Mouse (Mus musculus) midbrain, embryonic 15.5 days (tissue): ENCODE results near the gene Cog5. TPM values are rescaled to one million over a fixed set of nuclear protein-coding genes. Genes with fewer than 3 reads are reported as not detected.

Experiments
- ATAC-seq: fragments of 200-750 bp; cut with Nextera tagmentation; replicated peaks from 2 replicates; pipeline ENCODE4 v1.8.0; 2017; ENCODE audit warnings: moderate TSS enrichment
- H3K27ac ChIP-seq: fragments of 300-500 bp; sonication (generic); 2 replicates; pipeline ENCODE4 v1.5.1; 2015; ENCODE audit warnings: mild to moderate bottlenecking, inconsistent platforms
- H3K27me3 ChIP-seq: fragments of 300-500 bp; sonication (generic); replicated peaks from 2 replicates; pipeline ENCODE4 v1.6.1; 2015; ENCODE audit warnings: inconsistent platforms
- H3K36me3 ChIP-seq: fragments of 300-500 bp; sonication (generic); replicated peaks from 2 replicates; pipeline ENCODE4 v1.6.1; 2015; ENCODE audit warnings: inconsistent platforms
- H3K4me1 ChIP-seq: fragments of 300-500 bp; sonication (generic); 2 replicates; pipeline ENCODE4 v1.6.1; 2015; ENCODE audit warnings: inconsistent platforms
- H3K4me2 ChIP-seq: fragments of 300-500 bp; sonication (generic); 2 replicates; pipeline ENCODE4 v1.6.1; 2015; ENCODE audit warnings: inconsistent platforms, mild to moderate bottlenecking, moderate library complexity
- H3K4me3 ChIP-seq: fragments of 300-500 bp; sonication (generic); 2 replicates; pipeline ENCODE4 v1.5.1; 2015; ENCODE audit warnings: mild to moderate bottlenecking, inconsistent platforms
- H3K9ac ChIP-seq: fragments of 300-500 bp; sonication (generic); 2 replicates; pipeline ENCODE4 v1.6.1; 2015; ENCODE audit warnings: mild to moderate bottlenecking, inconsistent platforms
- H3K9me3 ChIP-seq: fragments of 300-500 bp; sonication (generic); 2 replicates; pipeline ENCODE4 v1.6.1; 2016; ENCODE audit warnings: inconsistent platforms
- WGBS: fragments of 180-500 bp; shearing (Covaris S2); methylation state at CpG from one replicate; pipeline ENCODE4 v1.1.7; 2015; ENCODE audit warnings: mixed read lengths; 5-methylcytosine and 5-hydroxymethylcytosine counted together
- polyA plus RNA-seq: library from polyadenylated mRNA; unstranded; fragments of >200 nt; fragmentation: Nextera tagmentation; extraction: Ambion mirVana; gene quantifications from 2 replicates; pipeline ENCODE4 v1.2.1, GENCODE M21; 2015

Gene Cog5
- polyA plus RNA-seq, 1 experiment from 2014 or later, result 28.4 TPM

GRCm38 (mm10) chr12:31938391-31938997 is 283.8 kb downstream of the Cog5 start:
- H3K36me3 ChIP-seq, result peaks cover 24% of the 10 kb centered on the region
- no peaks in the 10 kb centered on the region for H3K27me3 ChIP-seq
- 92% methylated on average over 4 of the region's 4 CpGs for WGBS
- no peak for ATAC-seq
- no peak overlapping the region for H3K4me2 ChIP-seq
- no peak overlapping the region for H3K27ac ChIP-seq
- H3K4me1 ChIP-seq, result no peaks in the 10 kb centered on the region
- no peaks in the 10 kb centered on the region for H3K9me3 ChIP-seq
- H3K9ac ChIP-seq, result no peak overlapping the region
- no peak overlapping the region for H3K4me3 ChIP-seq

GRCm38 (mm10) chr12:31939026-31939425 is 284.4 kb downstream of the Cog5 start:
- no peak for ATAC-seq
- no peaks in the 10 kb centered on the region for H3K27me3 ChIP-seq
- peaks cover 25% of the 10 kb centered on the region for H3K36me3 ChIP-seq
- H3K9me3 ChIP-seq, result no peaks in the 10 kb centered on the region
- no peak overlapping the region for H3K4me3 ChIP-seq
- H3K9ac ChIP-seq, result no peak overlapping the region
- no peaks in the 10 kb centered on the region for H3K4me1 ChIP-seq
- no peak overlapping the region for H3K27ac ChIP-seq
- no peak overlapping the region for H3K4me2 ChIP-seq

DNA sequence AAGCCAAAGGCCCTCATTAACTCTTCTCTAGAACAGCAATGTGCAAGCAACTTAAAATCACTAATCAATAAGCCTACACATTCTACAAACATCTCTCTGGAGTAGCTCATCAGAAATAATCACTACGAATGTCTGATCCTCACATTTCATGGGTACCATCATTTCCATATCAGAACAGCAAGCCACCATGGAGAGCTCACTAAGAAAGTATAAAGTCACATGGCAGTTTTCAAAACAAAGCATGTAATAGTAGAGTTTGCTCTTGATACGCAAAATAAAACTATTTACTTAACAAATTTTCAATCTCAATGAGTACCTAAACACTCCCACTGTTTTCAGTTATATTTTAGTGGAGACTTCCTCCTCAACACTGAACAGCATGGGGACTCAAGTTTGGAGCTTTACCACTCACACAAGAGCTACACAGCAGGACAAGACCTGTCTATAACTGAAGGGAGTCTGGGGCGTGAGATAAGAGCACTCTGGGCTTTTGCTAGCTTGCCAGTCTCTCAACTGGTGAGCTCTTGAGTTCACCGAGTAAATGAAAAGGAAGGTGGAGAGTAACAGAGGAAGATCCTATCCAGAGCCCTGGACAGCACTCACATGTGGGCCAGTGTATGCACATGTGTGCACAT is 288.5 kb downstream of the Cog5 start:
- Histone ChIP-seq H3K36me3 (peaks cover 8% of the 10 kb centered on the region; the same call in 1 of the 2 replicates), H3K4me2 (no peak overlapping the region), H3K9ac (no peak overlapping the region), H3K27me3 (no peaks in the 10 kb centered on the region), H3K4me1 (no peaks in the 10 kb centered on the region; the same call in 1 of the 2 replicates), H3K9me3 (no peaks in the 10 kb centered on the region), H3K4me3 (no peak overlapping the region), H3K27ac (no peak overlapping the region)
- no peak for ATAC-seq
- 94% methylated on average over 4 of the region's 4 CpGs for WGBS

GRCm38 (mm10) chr12:31944405-31944804 is 289.7 kb downstream of the Cog5 start:
- H3K27ac ChIP-seq, result no peak overlapping the region
- no peak overlapping the region for H3K4me3 ChIP-seq
- H3K36me3 ChIP-seq, result peaks cover 6% of the 10 kb centered on the region; the same call in 1 of the 2 replicates
- 96% methylated on average over 2 of the region's 2 CpGs for WGBS
- no peaks in the 10 kb centered on the region for H3K27me3 ChIP-seq
- H3K9me3 ChIP-seq, result no peaks in the 10 kb centered on the region
- peaks cover 2% of the 10 kb centered on the region; the same call in 1 of the 2 replicates for H3K4me1 ChIP-seq
- H3K9ac ChIP-seq, result no peak overlapping the region
- ATAC-seq, result no peak
- H3K4me2 ChIP-seq, result no peak overlapping the region

GRCm38 (mm10) chr12:31947476-31947875 is 292.8 kb downstream of the Cog5 start:
- Histone ChIP-seq H3K4me2 (no peak overlapping the region), H3K9me3 (no peaks in the 10 kb centered on the region), H3K27me3 (no peaks in the 10 kb centered on the region), H3K27ac (no peak overlapping the region), H3K4me3 (no peak overlapping the region), H3K9ac (no peak overlapping the region), H3K36me3 (peaks cover 5% of the 10 kb centered on the region; the same call in 1 of the 2 replicates), H3K4me1 (peaks cover 10% of the 10 kb centered on the region)
- 92% methylated on average over 5 of the region's 5 CpGs for WGBS
- ATAC-seq, result no peak

DNA sequence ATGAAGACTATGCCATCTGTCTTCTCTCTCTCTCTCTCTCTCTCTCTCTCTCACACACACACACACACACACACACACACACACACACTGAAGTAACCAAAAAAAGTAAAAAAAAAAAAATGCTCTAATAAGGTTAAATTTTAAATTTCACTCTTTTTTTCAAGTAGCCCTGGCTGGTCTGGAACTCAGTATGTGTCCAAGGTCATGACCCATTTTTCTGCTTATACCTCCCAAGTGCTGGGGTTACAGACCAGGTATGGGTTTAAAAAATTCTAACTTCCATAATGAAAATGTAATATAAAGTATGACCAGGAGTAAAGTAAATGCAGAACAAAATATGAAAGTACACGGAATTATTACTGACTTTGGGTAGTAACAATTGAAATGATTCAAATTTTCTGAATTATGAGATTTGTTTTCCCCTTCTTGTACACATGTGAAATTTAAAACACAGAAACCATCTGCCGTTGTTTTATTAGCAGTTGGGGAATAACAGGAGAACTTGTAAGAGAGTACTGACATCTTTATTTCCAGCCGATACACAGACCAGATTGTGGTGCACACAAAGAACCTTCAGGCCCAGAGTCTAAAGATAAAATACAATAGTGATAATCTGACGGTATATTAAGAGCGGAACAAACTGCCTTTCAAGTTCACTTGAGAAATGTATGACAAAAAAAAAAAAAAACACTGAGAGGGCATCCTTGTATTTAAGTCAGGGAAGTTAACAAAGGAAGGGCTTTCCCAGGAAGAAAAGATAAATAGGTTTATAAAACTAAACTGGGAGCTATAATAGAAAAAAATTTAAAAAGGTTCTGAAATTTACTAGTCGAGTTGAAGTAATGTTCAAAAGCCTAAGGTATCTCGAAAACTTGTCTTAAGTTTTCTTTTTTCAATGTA is 293.7 kb downstream of the Cog5 start:
- peak overlapping the region; percentile 92 for H3K4me3 ChIP-seq
- H3K36me3 ChIP-seq, result peaks cover 4% of the 10 kb centered on the region; the same call in 1 of the 2 replicates
- H3K27ac ChIP-seq, result peak overlapping the region; percentile 97
- H3K9me3 ChIP-seq, result no peaks in the 10 kb centered on the region
- H3K9ac ChIP-seq, result peak overlapping the region; percentile 68
- H3K27me3 ChIP-seq, result no peaks in the 10 kb centered on the region
- ATAC-seq, result no peak
- 15% methylated on average over 7 of the region's 7 CpGs for WGBS
- peaks cover 10% of the 10 kb centered on the region for H3K4me1 ChIP-seq
- peak overlapping the region; percentile 56 for H3K4me2 ChIP-seq

- H3K4me2 ChIP-seq, result peak overlapping the region; percentile 56
- H3K4me3 ChIP-seq, result peak overlapping the region; percentile 92
- H3K9ac ChIP-seq, result peak overlapping the region; percentile 68
- ATAC-seq, result peak; percentile 85
- H3K27ac ChIP-seq, result peak overlapping the region; percentile 97
- WGBS, result under 1% methylated on average over 58 of the region's 58 CpGs
- H3K27me3 ChIP-seq, result no peaks in the 10 kb centered on the region
- H3K9me3 ChIP-seq, result no peaks in the 10 kb centered on the region
- H3K36me3 ChIP-seq, result no peaks in the 10 kb centered on the region
- peaks cover 10% of the 10 kb centered on the region for H3K4me1 ChIP-seq
Measured at GRCm38 (mm10) chr12:31949193-31949741, 294.6 kb downstream of the Cog5 start.

DNA sequence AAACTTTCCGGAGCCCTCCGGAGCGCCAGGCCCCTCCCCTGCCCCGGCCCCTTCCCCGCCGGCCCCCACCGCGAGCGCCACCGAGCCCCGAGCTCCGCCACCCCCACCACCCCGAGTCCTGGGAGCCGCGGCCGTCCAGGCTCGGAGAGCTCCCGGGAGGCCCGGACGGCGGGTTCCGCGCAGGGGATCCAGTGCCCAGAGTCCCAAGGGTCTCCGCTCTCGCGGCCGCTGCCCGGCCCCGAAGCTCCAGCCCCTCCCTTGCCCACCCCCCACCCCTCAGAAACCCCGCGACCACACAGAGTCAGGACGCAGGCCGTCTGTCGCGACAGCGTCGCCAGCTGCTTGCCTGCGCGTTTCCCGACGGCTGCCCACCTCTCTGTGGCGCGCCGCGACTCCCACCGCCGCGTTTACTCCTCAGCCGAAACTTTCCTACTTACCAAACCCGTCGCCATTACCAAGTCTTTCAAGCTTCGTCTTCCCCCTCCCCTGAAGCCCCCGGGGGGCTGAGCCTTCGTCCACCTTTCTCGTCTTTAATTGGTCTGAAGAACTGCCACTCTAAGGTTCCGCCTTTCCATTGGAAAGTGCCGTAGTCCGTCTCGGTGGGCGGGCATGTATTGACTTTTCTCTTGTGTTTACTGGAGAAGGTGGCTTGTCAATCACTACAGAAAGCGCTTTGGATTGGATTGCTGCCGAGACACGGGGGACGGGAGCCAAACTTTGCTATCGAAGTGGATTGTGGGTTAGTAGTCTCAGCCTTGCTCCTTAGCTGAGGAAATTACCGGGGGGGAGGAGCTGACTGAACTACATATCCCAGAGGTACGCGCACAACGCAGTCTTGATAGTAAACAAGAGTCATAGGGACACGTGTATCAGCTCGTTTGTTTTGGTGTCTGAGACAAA is 295.3 kb downstream of the Cog5 start, which contains the start of gene Hbp1:
Gene Hbp1, minus strand, starts transcription at position 777 of the 900 bp plus-strand sequence.
- Histone ChIP-seq H3K27ac (peak within 1 kb of the TSS; percentile 97), H3K9me3 (no peaks in the 10 kb centered on the region), H3K4me1 (peaks cover 10% of the 10 kb centered on the region), H3K27me3 (no peaks in the 10 kb centered on the region), H3K4me2 (peak within 1 kb of the TSS; percentile 89), H3K4me3 (peak within 1 kb of the TSS; percentile 92), H3K9ac (peak within 1 kb of the TSS; percentile 68), H3K36me3 (no peaks in the 10 kb centered on the region)
- under 1% methylated on average over 70 of the region's 71 CpGs for WGBS
- peak; percentile 97 for ATAC-seq

DNA sequence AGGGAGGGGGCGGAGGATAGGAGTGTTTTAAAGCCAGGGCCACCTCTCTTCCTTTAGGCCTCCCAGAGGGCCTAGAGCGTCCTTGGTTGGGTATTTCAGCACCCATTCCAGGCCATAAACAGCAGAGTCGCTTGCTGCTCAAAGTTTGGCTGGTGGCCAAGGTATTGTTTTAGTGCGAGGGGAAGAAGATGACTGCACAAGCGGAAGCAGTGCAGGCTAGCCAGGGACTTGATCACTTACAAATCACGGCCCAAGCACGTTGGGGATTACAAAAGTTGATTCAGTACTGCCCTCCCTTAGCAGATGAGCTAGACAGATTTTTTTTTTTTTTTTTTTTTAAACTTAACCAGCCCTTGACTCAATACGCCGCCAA is 296.0 kb downstream of the Cog5 start:
- Histone ChIP-seq H3K9me3 (no peaks in the 10 kb centered on the region), H3K27me3 (no peaks in the 10 kb centered on the region), H3K4me1 (peaks cover 10% of the 10 kb centered on the region), H3K4me2 (peak overlapping the region; percentile 89), H3K27ac (peak overlapping the region; percentile 84), H3K9ac (0 out of 2 replicates have a peak overlapping the region, but pooled peaks have one; percentile 21), H3K36me3 (no peaks in the 10 kb centered on the region), H3K4me3 (peak overlapping the region; percentile 92)
- no peak for ATAC-seq
- 4% methylated on average over 9 of the region's 9 CpGs for WGBS

GRCm38 (mm10) chr12:31955843-31956242 is 301.2 kb downstream of the Cog5 start:
- peaks cover 4% of the 10 kb centered on the region; the same call in 1 of the 2 replicates for H3K4me1 ChIP-seq
- H3K36me3 ChIP-seq, result no peaks in the 10 kb centered on the region
- H3K9ac ChIP-seq, result no peak overlapping the region
- H3K4me2 ChIP-seq, result no peak overlapping the region
- WGBS, result 90% methylated on average over 4 of the region's 4 CpGs
- ATAC-seq, result no peak
- H3K4me3 ChIP-seq, result no peak overlapping the region
- no peaks in the 10 kb centered on the region for H3K27me3 ChIP-seq
- no peak overlapping the region for H3K27ac ChIP-seq
- H3K9me3 ChIP-seq, result no peaks in the 10 kb centered on the region

DNA sequence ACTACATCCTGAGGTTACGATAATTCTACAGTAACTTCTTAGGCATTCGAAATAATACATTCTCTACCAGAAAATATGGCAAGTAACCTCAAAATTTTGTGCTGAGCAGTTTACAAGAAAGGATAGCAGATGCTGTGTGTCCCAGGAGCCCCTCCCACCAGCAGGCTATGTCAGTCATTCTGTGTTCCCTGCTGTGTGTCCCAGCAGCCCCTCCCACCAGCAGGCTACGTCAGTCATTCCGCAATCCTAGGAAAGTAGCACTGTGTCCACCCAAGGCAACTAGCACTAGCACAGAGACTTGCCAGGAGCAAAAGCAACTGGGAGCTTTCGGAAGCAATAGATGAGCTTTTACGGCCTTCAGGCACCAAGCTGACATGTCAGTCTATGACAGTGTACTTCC is 309.4 kb downstream of the Cog5 start:
- Histone ChIP-seq H3K27ac (no peak overlapping the region), H3K4me3 (no peak overlapping the region), H3K36me3 (0 out of 2 replicates have a peak, but pooled peaks cover 3% of the 10 kb centered on the region), H3K9ac (no peak overlapping the region), H3K4me2 (no peak overlapping the region), H3K27me3 (no peaks in the 10 kb centered on the region), H3K9me3 (no peaks in the 10 kb centered on the region), H3K4me1 (no peaks in the 10 kb centered on the region)
- no peak; the same call in 1 of the 2 replicates for ATAC-seq
- 79% methylated on average over 6 of the region's 6 CpGs for WGBS
